Mouse (Mus musculus) midbrain, embryonic 10.5 days (tissue): Measurements from ENCODE around the gene Ostm1. TPM values are rescaled to one million over a fixed set of nuclear protein-coding genes. Genes with fewer than 3 reads are reported as not detected.

ENCODE experiments used
- DNase-seq: peaks from one replicate; pipeline ENCODE4 v3.0.0-alpha.2; 2017; ENCODE audit warnings: low spot score
- H3K27ac ChIP-seq: fragments of 300-500 bp; sonication (generic); replicated peaks from 2 replicates; pipeline ENCODE4 v1.5.1; 2016; ENCODE audit warnings: mild to moderate bottlenecking
- H3K27me3 ChIP-seq: fragments of 300-500 bp; sonication (generic); 2 replicates; pipeline ENCODE4 v1.6.1; 2016; ENCODE audit warnings: low read depth, mild to moderate bottlenecking; ENCODE audit not compliant: poor library complexity, severe bottlenecking
- H3K36me3 ChIP-seq: fragments of 300-500 bp; sonication (generic); 2 replicates; pipeline ENCODE4 v1.6.1; 2016; ENCODE audit warnings: mild to moderate bottlenecking, moderate library complexity
- H3K4me1 ChIP-seq: fragments of 300-500 bp; sonication (generic); 2 replicates; pipeline ENCODE4 v1.6.1; 2016
- H3K4me3 ChIP-seq: fragments of 300-500 bp; sonication (generic); 2 replicates; pipeline ENCODE4 v1.5.1; 2016; ENCODE audit warnings: mild to moderate bottlenecking, moderate library complexity
- H3K9me3 ChIP-seq: fragments of 300-500 bp; sonication (generic); replicated peaks from 2 replicates; pipeline ENCODE4 v1.6.1; 2016; ENCODE audit warnings: mild to moderate bottlenecking
- WGBS: fragments of 180-500 bp; shearing (Covaris S2); methylation state at CpG from one replicate; pipeline ENCODE4 v1.1.7; 2016; 5-methylcytosine and 5-hydroxymethylcytosine counted together
- polyA plus RNA-seq: library from polyadenylated mRNA; unstranded; fragments of >200 nt; fragmentation: Nextera tagmentation; extraction: Ambion mirVana; gene quantifications from 2 replicates; pipeline ENCODE4 v1.2.1, GENCODE M21; 2016

Ostm1 gene
- polyA plus RNA-seq, 1 experiment from 2014 or later: 22.8 TPM

- no peak for DNase-seq
- peak overlapping the region; percentile 55 for H3K4me3 ChIP-seq
- WGBS: 5% methylated on average over 12 of the region's 12 CpGs
- H3K36me3 ChIP-seq: no peaks in the 10 kb centered on the region
- H3K27ac ChIP-seq: peak overlapping the region; percentile 86
- H3K4me1 ChIP-seq: peaks cover 32% of the 10 kb centered on the region
- H3K27me3 ChIP-seq: peaks cover 96% of the 10 kb centered on the region
- H3K9me3 ChIP-seq: peaks cover 6% of the 10 kb centered on the region
Measured at GRCm38 (mm10) chr10:42613075-42613474, 29.5 kb downstream of the Ostm1 start.

GRCm38 (mm10) chr10:42613639-42614381, 30.2 kb downstream of the Ostm1 start:
- no peaks in the 10 kb centered on the region for H3K36me3 ChIP-seq
- H3K27ac ChIP-seq: peak overlapping the region; percentile 86
- peaks cover 3% of the 10 kb centered on the region; the same call in 1 of the 2 replicates for H3K9me3 ChIP-seq
- peak; percentile 86 for DNase-seq
- peak overlapping the region; percentile 55 for H3K4me3 ChIP-seq
- H3K4me1 ChIP-seq: peaks cover 39% of the 10 kb centered on the region
- under 1% methylated on average over 39 of the region's 40 CpGs for WGBS
- peaks cover 100% of the 10 kb centered on the region for H3K27me3 ChIP-seq

GRCm38 (mm10) chr10:42614766-42615165, 31.1 kb downstream of the Ostm1 start:
- Histone ChIP-seq H3K4me1 (peaks cover 45% of the 10 kb centered on the region), H3K9me3 (peaks cover 3% of the 10 kb centered on the region; the same call in 1 of the 2 replicates), H3K36me3 (no peaks in the 10 kb centered on the region), H3K27ac (peak overlapping the region; percentile 28; the same call in 1 of the 2 replicates), H3K27me3 (peaks cover 100% of the 10 kb centered on the region), H3K4me3 (no peak overlapping the region)
- WGBS: 8% methylated on average over 9 of the region's 9 CpGs
- no peak for DNase-seq

GRCm38 (mm10) chr10:42618291-42618690, 34.7 kb downstream of the Ostm1 start:
- H3K9me3 ChIP-seq: no peaks in the 10 kb centered on the region
- peaks cover 100% of the 10 kb centered on the region for H3K27me3 ChIP-seq
- WGBS: 34% methylated on average over 2 of the region's 2 CpGs
- DNase-seq: no peak
- peak overlapping the region; percentile 5; the same call in 1 of the 2 replicates for H3K27ac ChIP-seq
- no peaks in the 10 kb centered on the region for H3K36me3 ChIP-seq
- H3K4me3 ChIP-seq: no peak overlapping the region
- H3K4me1 ChIP-seq: peaks cover 40% of the 10 kb centered on the region

GRCm38 (mm10) chr10:42625907-42626306, 42.3 kb downstream of the Ostm1 start:
- peaks cover 97% of the 10 kb centered on the region for H3K27me3 ChIP-seq
- H3K27ac ChIP-seq: no peak overlapping the region
- no peaks in the 10 kb centered on the region for H3K9me3 ChIP-seq
- peaks cover 25% of the 10 kb centered on the region for H3K4me1 ChIP-seq
- H3K36me3 ChIP-seq: no peaks in the 10 kb centered on the region
- no peak overlapping the region for H3K4me3 ChIP-seq
- 92% methylated on average over 2 of the region's 2 CpGs for WGBS
- no peak for DNase-seq

- H3K4me3 ChIP-seq: peak overlapping the region; percentile 53
- H3K27ac ChIP-seq: peak overlapping the region; percentile 88
- H3K4me1 ChIP-seq: peaks cover 73% of the 10 kb centered on the region
- no peaks in the 10 kb centered on the region for H3K9me3 ChIP-seq
- H3K27me3 ChIP-seq: peaks cover 100% of the 10 kb centered on the region
- no peaks in the 10 kb centered on the region for H3K36me3 ChIP-seq
- WGBS: under 1% methylated on average over 19 of the region's 19 CpGs
- DNase-seq: peak; percentile 69
Measured at GRCm38 (mm10) chr10:42630596-42631355, 47.2 kb downstream of the Ostm1 start.

GRCm38 (mm10) chr10:42631754-42632452, 48.3 kb downstream of the Ostm1 start:
- peak; percentile 81 for DNase-seq
- peak overlapping the region; percentile 53 for H3K4me3 ChIP-seq
- H3K9me3 ChIP-seq: no peaks in the 10 kb centered on the region
- H3K27me3 ChIP-seq: peaks cover 100% of the 10 kb centered on the region
- 1% methylated on average over 42 of the region's 42 CpGs for WGBS
- H3K36me3 ChIP-seq: no peaks in the 10 kb centered on the region
- H3K27ac ChIP-seq: peak overlapping the region; percentile 88
- peaks cover 84% of the 10 kb centered on the region for H3K4me1 ChIP-seq

GRCm38 (mm10) chr10:42632453-42633360, 49.1 kb downstream of the Ostm1 start:
- H3K4me1 ChIP-seq: peaks cover 86% of the 10 kb centered on the region
- H3K27me3 ChIP-seq: peaks cover 100% of the 10 kb centered on the region
- no peaks in the 10 kb centered on the region for H3K36me3 ChIP-seq
- H3K9me3 ChIP-seq: no peaks in the 10 kb centered on the region
- WGBS: under 1% methylated on average over 39 of the region's 39 CpGs
- H3K4me3 ChIP-seq: peak overlapping the region; percentile 53
- peak; percentile 82 for DNase-seq
- H3K27ac ChIP-seq: peak overlapping the region; percentile 88

- Histone ChIP-seq H3K36me3 (no peaks in the 10 kb centered on the region), H3K9me3 (no peaks in the 10 kb centered on the region), H3K27ac (peak overlapping the region; percentile 88), H3K4me3 (peak overlapping the region; percentile 53), H3K4me1 (peaks cover 85% of the 10 kb centered on the region), H3K27me3 (peaks cover 100% of the 10 kb centered on the region)
- no peak for DNase-seq
- WGBS: 8% methylated on average over 23 of the region's 23 CpGs
Measured at GRCm38 (mm10) chr10:42633361-42634121, 49.9 kb downstream of the Ostm1 start.

- Histone ChIP-seq H3K4me3 (peak overlapping the region; percentile 53), H3K27ac (peak overlapping the region; percentile 88; the same call in 1 of the 2 replicates)
- 2% methylated on average over 8 of the region's 8 CpGs for WGBS
Measured at GRCm38 (mm10) chr10:42634122-42634720, 50.6 kb downstream of the Ostm1 start.

GRCm38 (mm10) chr10:42635046-42635445, 51.4 kb downstream of the Ostm1 start:
- 3% methylated on average over 11 of the region's 11 CpGs for WGBS
- H3K36me3 ChIP-seq: no peaks in the 10 kb centered on the region
- peaks cover 98% of the 10 kb centered on the region for H3K27me3 ChIP-seq
- H3K27ac ChIP-seq: peak overlapping the region; percentile 83
- no peaks in the 10 kb centered on the region for H3K9me3 ChIP-seq
- H3K4me1 ChIP-seq: peaks cover 70% of the 10 kb centered on the region
- no peak for DNase-seq
- peak overlapping the region; percentile 53 for H3K4me3 ChIP-seq

More at GRCm38 (mm10) chr10:42634122-42634720, 50.6 kb downstream of the Ostm1 start:
- Histone ChIP-seq H3K36me3 (no peaks in the 10 kb centered on the region), H3K9me3 (no peaks in the 10 kb centered on the region), H3K4me1 (peaks cover 79% of the 10 kb centered on the region), H3K27me3 (peaks cover 99% of the 10 kb centered on the region)
- DNase-seq: peak; percentile 50
